Mouse (Mus musculus) lung, adult 2 months (tissue): Measurements from ENCODE around the gene Chd1l.

Experiments
- CTCF ChIP-seq: fragments of 200-500 bp; IDR thresholded peaks from 2 replicates; pipeline ENCODE4 v1.5.1; 2011; ENCODE audit warnings: mild to moderate bottlenecking, low read length, control low read depth; ENCODE audit not compliant: insufficient read depth
- POLR2A ChIP-seq: fragments of 200-500 bp; IDR thresholded peaks from 2 replicates; pipeline ENCODE4 v1.6.1; 2011; ENCODE audit warnings: low read depth, mild to moderate bottlenecking, control low read depth, low read length, borderline replicate concordance; ENCODE audit errors: extremely low read depth

- TF ChIP-seq POLR2A, result peak; percentile 57; the same call in 1 of the 2 replicates
- peak; percentile 82 for TF ChIP-seq CTCF
Observed at GRCm38 (mm10) chr3:97609845-97610410, at the start of gene Chd1l.
